Mouse (Mus musculus) liver, adult (tissue): ENCODE results near the gene Unc5c.

Experiments
- GATA4 ChIP-seq: IDR thresholded peaks from 2 replicates; pipeline ENCODE4 v1.6.1; 2014; ENCODE audit warnings: mild to moderate bottlenecking, low read length; ENCODE audit not compliant: insufficient replicate concordance

Unc5c gene

GRCm38 (mm10) chr3:141626935-141627638, 162.1 kb downstream of the Unc5c start:
- no peak for TF ChIP-seq GATA4

GRCm38 (mm10) chr3:141627639-141627977, 162.6 kb downstream of the Unc5c start:
- TF ChIP-seq GATA4, result no peak

GRCm38 (mm10) chr3:141629431-141629830, 164.4 kb downstream of the Unc5c start:
- TF ChIP-seq GATA4, result no peak

GRCm38 (mm10) chr3:141637900-141638299, 172.9 kb downstream of the Unc5c start:
- no peak for TF ChIP-seq GATA4

GRCm38 (mm10) chr3:141644264-141644663, 179.2 kb downstream of the Unc5c start:
- no peak for TF ChIP-seq GATA4

GRCm38 (mm10) chr3:141646588-141646987, 181.6 kb downstream of the Unc5c start:
- TF ChIP-seq GATA4, result no peak

- no peak for TF ChIP-seq GATA4
Observed at GRCm38 (mm10) chr3:141650658-141651057, 185.6 kb downstream of the Unc5c start.

- TF ChIP-seq GATA4, result no peak
Observed at GRCm38 (mm10) chr3:141653915-141654314, 188.9 kb downstream of the Unc5c start.

DNA sequence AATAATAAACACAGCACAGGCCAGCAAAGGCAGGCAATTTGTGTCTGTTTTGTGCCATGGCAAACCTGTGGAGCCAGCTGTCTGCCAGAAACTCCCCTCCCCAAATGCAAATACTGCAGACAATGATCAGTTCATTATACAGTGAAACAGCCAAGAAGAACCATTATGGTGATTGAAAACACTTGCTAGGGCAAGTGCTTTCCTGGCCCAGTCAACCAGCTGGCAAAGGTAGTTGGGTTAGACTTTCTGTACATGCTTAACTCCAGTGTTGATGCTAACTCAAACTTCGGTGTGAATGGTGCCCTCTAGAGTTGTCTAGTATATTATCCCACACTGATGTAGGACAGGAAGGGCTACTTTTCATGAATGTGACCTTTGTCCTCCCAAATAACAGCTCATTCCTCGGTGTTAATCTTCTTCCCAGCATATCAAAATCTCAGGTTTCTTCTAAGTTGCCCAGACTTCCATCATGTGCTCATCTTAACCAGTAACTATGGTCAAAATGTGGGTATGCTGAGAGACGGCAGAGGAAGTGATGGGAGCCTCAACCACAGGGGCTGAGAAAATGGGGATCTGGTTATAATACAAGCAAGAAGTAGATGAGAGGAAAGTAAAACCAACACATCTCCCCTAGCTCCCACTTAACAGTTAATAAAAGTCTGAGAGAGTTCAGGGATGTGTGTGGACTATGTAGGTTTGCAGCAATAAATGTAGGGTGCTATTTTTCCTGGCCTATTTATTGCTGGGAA, 194.2 kb downstream of the Unc5c start:
- TF ChIP-seq GATA4, result no peak

GRCm38 (mm10) chr3:141660065-141661062, 195.3 kb downstream of the Unc5c start:
- no peak for TF ChIP-seq GATA4

GRCm38 (mm10) chr3:141689113-141689512, 224.1 kb downstream of the Unc5c start:
- no peak for TF ChIP-seq GATA4

DNA sequence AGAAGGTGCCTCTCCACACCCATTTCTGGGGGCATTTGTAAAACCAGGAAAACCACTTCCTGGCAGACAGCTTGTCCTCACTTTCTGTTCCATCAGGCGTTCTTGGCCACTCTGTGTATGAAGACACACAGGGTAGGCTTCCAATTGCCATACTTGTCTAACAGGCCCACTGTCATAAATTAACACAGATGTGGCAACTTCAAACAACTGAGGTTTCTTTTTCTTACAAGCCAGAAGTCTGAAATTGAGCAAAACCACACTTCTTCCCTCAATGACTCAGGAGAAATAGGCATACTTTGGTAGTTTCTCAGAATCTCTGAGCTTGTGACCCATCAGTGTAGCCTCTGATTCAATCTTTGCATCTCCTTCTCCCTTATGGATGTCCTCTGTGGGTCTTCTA, 225.7 kb downstream of the Unc5c start:
- TF ChIP-seq GATA4, result no peak

DNA sequence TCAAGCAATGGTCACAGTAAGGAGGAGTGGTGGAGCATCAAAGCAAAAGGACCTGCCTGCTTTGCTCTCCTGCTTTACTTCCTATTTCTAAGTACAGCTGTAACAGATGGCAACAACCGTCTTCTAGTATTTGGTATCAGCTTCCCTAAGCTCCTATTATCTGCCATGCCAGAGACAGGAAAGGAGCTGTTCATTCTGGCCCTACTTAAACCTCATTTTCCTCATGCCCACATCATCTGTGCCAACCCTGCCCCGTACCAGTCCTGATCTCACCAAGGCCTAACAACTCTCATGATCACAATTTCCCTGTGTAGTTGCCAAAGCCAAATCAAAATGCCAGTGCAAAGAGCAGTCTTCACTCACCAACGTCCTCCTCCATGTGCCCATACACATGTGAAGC, 226.4 kb downstream of the Unc5c start:
- no peak for TF ChIP-seq GATA4

DNA sequence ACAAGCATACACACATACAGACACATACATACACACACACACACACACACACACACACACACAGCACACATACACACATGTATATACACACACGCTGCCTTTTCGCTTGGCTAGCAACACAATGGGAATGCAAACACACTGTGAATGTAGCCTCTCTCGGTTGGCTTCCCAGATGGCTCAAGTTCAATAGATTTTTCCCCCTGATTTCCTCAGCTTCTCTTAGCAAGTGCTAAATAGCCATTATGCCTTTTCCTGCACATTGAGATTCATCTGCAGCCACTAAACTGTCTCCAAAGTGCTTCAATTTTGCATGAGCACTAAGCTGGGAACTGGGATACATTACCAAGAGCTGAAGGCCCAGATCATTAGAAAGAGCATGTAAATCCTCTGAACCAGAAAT, 226.8 kb downstream of the Unc5c start:
- no peak for TF ChIP-seq GATA4

DNA sequence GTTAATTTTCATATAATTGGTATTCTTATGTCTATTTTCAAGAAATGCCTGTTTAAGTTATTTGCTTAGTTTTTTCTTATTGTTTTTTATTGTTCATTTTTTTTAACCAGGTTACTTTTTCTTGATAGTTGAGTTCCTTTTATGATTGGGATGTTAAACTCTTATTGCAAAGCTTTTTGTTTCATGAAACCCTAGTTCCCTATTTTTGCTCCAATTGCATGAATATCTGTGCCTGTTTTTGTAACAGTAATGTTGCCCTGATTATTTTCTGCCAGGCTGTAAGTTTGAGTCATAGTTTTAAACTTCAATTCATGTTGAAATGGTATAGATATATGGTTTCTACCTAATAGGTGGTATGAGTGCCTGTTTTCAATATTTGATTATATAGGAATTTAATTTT, 234.2 kb downstream of the Unc5c start:
- TF ChIP-seq GATA4, result no peak
